ENCODE assay signal across 1 mouse cellular context in genomic region chr19:6045366-6046293, GRCm38 (mm10).
TF ChIP-seq lines count a peak whose summit lies in the region.

No protein-coding gene starts in this region.

TF ChIP-seq in MEL, 35 proteins besides CTCF, POLR2A, EP300 and RAD21:
- TF ChIP-seq ZKSCAN1 (IDR thresholded peaks at IDR 0.05; ENCODE audit: low read depth, low read length) (no peak), MYB (IDR thresholded peaks at IDR 0.05; ENCODE audit: low read depth, low read length) (no peak), USF1 (IDR thresholded peaks at IDR 0.05; ENCODE audit: low read depth, low read length) (no peak), CHD1 (IDR thresholded peaks at IDR 0.05; ENCODE audit: low read depth, low read length) (peak; percentile 53; the same call in 1 of the 2 replicates), RCOR1 (IDR thresholded peaks at IDR 0.05; ENCODE audit: low read depth, low read length) (no peak), BHLHE40 (IDR thresholded peaks at IDR 0.05; ENCODE audit: borderline replicate concordance, low read depth, low read length) (no peak), SMC3 (IDR thresholded peaks at IDR 0.05; ENCODE audit: low read depth, low read length) (no peak), E2F4 (IDR thresholded peaks at IDR 0.05; ENCODE audit: borderline replicate concordance, low read depth, low read length) (no peak), TAL1 (IDR thresholded peaks at IDR 0.05; ENCODE audit: low read length) (no peak), ZMIZ1 (IDR thresholded peaks at IDR 0.05; ENCODE audit: low read depth, low read length) (no peak; the same call in 1 of the 2 replicates), MXI1 (IDR thresholded peaks at IDR 0.05; ENCODE audit: low read depth, low read length) (no peak; the same call in 1 of the 2 replicates), TCF12 (IDR thresholded peaks at IDR 0.05; ENCODE audit: low read depth, low read length) (no peak), GABPA (IDR thresholded peaks at IDR 0.05; ENCODE audit: low read depth, low read length) (no peak), ETS1 (IDR thresholded peaks at IDR 0.05; ENCODE audit: low read depth, low read length) (no peak), UBTF (IDR thresholded peaks at IDR 0.05; ENCODE audit: borderline replicate concordance, insufficient read depth, low read depth, low read length) (no peak), TBP (IDR thresholded peaks at IDR 0.05; ENCODE audit: low read depth, low read length) (no peak; the same call in 1 of the 2 replicates), MEF2A (IDR thresholded peaks at IDR 0.05; ENCODE audit: extremely low read depth, insufficient replicate concordance, low read depth, low read length, poor library complexity, severe bottlenecking) (no peak), GATA1 (IDR thresholded peaks at IDR 0.05; ENCODE audit: low read depth, low read length) (peak; percentile 8; the same call in 1 of the 2 replicates), POLR2AphosphoS5 (IDR thresholded peaks at IDR 0.05; ENCODE audit: borderline replicate concordance, low read depth, low read length) (no peak), NRF1 (IDR thresholded peaks at IDR 0.05; ENCODE audit: insufficient read depth, low read depth, low read length, poor library complexity, severe bottlenecking) (no peak), ZC3H11A (IDR thresholded peaks at IDR 0.05; ENCODE audit: low read depth, low read length) (no peak), HCFC1 (IDR thresholded peaks at IDR 0.05; ENCODE audit: low read depth, low read length) (peak; percentile 46), CHD2 (IDR thresholded peaks at IDR 0.05; ENCODE audit: low read length) (no peak), POLR2AphosphoS2 (IDR thresholded peaks at IDR 0.05; ENCODE audit: low read length) (no peak), JUND (IDR thresholded peaks at IDR 0.05; ENCODE audit: low read depth, low read length) (no peak), ELF1 (IDR thresholded peaks at IDR 0.05; ENCODE audit: low read depth, low read length) (no peak), USF2 (IDR thresholded peaks at IDR 0.05; ENCODE audit: borderline replicate concordance in 1 of 2, insufficient read depth in 1 of 2, low read depth in 1 of 2, low read length in 2 of 2) (no peak), ZNF384 (IDR thresholded peaks at IDR 0.05; ENCODE audit: low read depth, low read length) (no peak), MAFK (IDR thresholded peaks at IDR 0.05; ENCODE audit: borderline replicate concordance, low read depth, low read length) (no peak), NELFE (IDR thresholded peaks at IDR 0.05; ENCODE audit: low read depth, low read length) (0 out of 2 replicates have a peak, but pooled peaks have one; percentile 31), MAZ (IDR thresholded peaks at IDR 0.05; ENCODE audit: low read depth, low read length) (peak; percentile 78; the same call in 1 of the 2 replicates), KAT2A (conservative IDR thresholded peaks at IDR 0.05; ENCODE audit: low read depth, low read length) (peak; percentile 31; the same call in 1 of the 2 replicates), MYC (IDR thresholded peaks at IDR 0.05; ENCODE audit: low read depth, low read length) (0 out of 2 replicates have a peak, but pooled peaks have one; percentile 14), MAX (IDR thresholded peaks at IDR 0.05; ENCODE audit: low read length) (peak; percentile 40), SIN3A (IDR thresholded peaks at IDR 0.05; ENCODE audit: low read length) (no peak; the same call in 1 of the 2 replicates)
